Mouse (Mus musculus) forebrain, embryonic 11.5 days (tissue): ENCODE results near the gene Chka. TPM values are rescaled to one million over a fixed set of nuclear protein-coding genes. Genes with fewer than 3 reads are reported as not detected.

Source experiments
- ATAC-seq: fragments of 200-750 bp; cut with Nextera tagmentation; replicated peaks from 2 replicates; pipeline ENCODE4 v1.8.0; 2017; ENCODE audit warnings: moderate TSS enrichment; ENCODE audit not compliant: low FRiP score
- DNase-seq: peaks from one replicate; pipeline ENCODE4 v3.0.0-alpha.2; 2017; ENCODE audit warnings: low spot score
- H3K27ac ChIP-seq: fragments of 300-500 bp; sonication (generic); 2 replicates; pipeline ENCODE4 v1.5.1; 2014; ENCODE audit warnings: low read depth, low read length
- H3K27me3 ChIP-seq: fragments of 300-500 bp; sonication (generic); 2 replicates; pipeline ENCODE4 v1.6.1; 2014; ENCODE audit warnings: mild to moderate bottlenecking, low read length, mixed read lengths; ENCODE audit not compliant: control insufficient read depth, insufficient read depth
- H3K36me3 ChIP-seq: fragments of 300-500 bp; sonication (generic); 2 replicates; pipeline ENCODE4 v1.6.1; 2014; ENCODE audit warnings: mild to moderate bottlenecking, low read length, moderate library complexity, mixed read lengths; ENCODE audit not compliant: control insufficient read depth, insufficient read depth
- H3K4me1 ChIP-seq: fragments of 300-500 bp; sonication (generic); replicated peaks from 2 replicates; pipeline ENCODE4 v1.6.1; 2014; ENCODE audit warnings: low read length, mixed read lengths; ENCODE audit not compliant: control insufficient read depth, insufficient read depth
- H3K4me2 ChIP-seq: fragments of 300-500 bp; sonication (generic); 2 replicates; pipeline ENCODE4 v1.6.1; 2014; ENCODE audit warnings: low read depth, mild to moderate bottlenecking, low read length, moderate library complexity, mixed read lengths; ENCODE audit not compliant: severe bottlenecking
- H3K4me3 ChIP-seq: fragments of 300-500 bp; sonication (generic); 2 replicates; pipeline ENCODE4 v1.5.1; 2014; ENCODE audit warnings: low read depth, low read length
- H3K9ac ChIP-seq: fragments of 300-500 bp; sonication (generic); 2 replicates; pipeline ENCODE4 v1.6.1; 2014; ENCODE audit warnings: low read length
- H3K9me3 ChIP-seq: fragments of 300-500 bp; sonication (generic); 2 replicates; pipeline ENCODE4 v1.6.1; 2016; ENCODE audit warnings: low read length, mixed read lengths; ENCODE audit not compliant: control insufficient read depth
- WGBS: fragments of 180-500 bp; shearing (Covaris S2); extraction: QIAGEN DNeasy Blood & Tissue Kit; methylation state at CpG from one replicate; pipeline ENCODE4 v1.1.7; 2014; 5-methylcytosine and 5-hydroxymethylcytosine counted together
- polyA plus RNA-seq: library from polyadenylated mRNA; unstranded; fragments of >200 nt; fragmentation: Nextera tagmentation; extraction: Ambion mirVana; gene quantifications from 2 replicates; pipeline ENCODE4 v1.2.1, GENCODE M21; 2014

The Chka gene
- polyA plus RNA-seq, 1 experiment from 2014 or later = 70.0 TPM

GRCm38 (mm10) chr19:3857220-3857619, 5.6 kb downstream of the Chka start:
- Histone ChIP-seq H3K4me3 (no peak overlapping the region), H3K9me3 (no peaks in the 10 kb centered on the region; the same call in 1 of the 2 replicates), H3K27me3 (no peaks in the 10 kb centered on the region), H3K36me3 (no peaks in the 10 kb centered on the region; the same call in 1 of the 2 replicates), H3K27ac (no peak overlapping the region), H3K4me2 (no peak overlapping the region), H3K9ac (no peak overlapping the region), H3K4me1 (0 out of 2 replicates have a peak, but pooled peaks cover 5% of the 10 kb centered on the region)
- ATAC-seq (no peak), DNase-seq (no peak)
- WGBS = 80% methylated on average over 3 of the region's 3 CpGs

GRCm38 (mm10) chr19:3862713-3863112, 11.1 kb downstream of the Chka start:
- Histone ChIP-seq H3K4me1 (no peaks in the 10 kb centered on the region), H3K27ac (no peak overlapping the region), H3K36me3 (no peaks in the 10 kb centered on the region; the same call in 1 of the 2 replicates), H3K27me3 (no peaks in the 10 kb centered on the region), H3K4me2 (no peak overlapping the region), H3K9me3 (no peaks in the 10 kb centered on the region; the same call in 1 of the 2 replicates), H3K9ac (no peak overlapping the region), H3K4me3 (no peak overlapping the region)
- ATAC-seq = no peak
- no peak for DNase-seq
- WGBS = 86% methylated on average over 2 of the region's 2 CpGs

- no peaks in the 10 kb centered on the region; the same call in 1 of the 2 replicates for H3K9me3 ChIP-seq
- H3K27ac ChIP-seq = no peak overlapping the region
- H3K4me3 ChIP-seq = no peak overlapping the region
- H3K4me2 ChIP-seq = no peak overlapping the region
- H3K27me3 ChIP-seq = no peaks in the 10 kb centered on the region
- H3K9ac ChIP-seq = no peak overlapping the region
- H3K36me3 ChIP-seq = no peaks in the 10 kb centered on the region; the same call in 1 of the 2 replicates
- WGBS = 88% methylated on average over 2 of the region's 2 CpGs
- no peaks in the 10 kb centered on the region for H3K4me1 ChIP-seq
- ATAC-seq = no peak
- DNase-seq = no peak
Observed at GRCm38 (mm10) chr19:3864960-3865359, 13.4 kb downstream of the Chka start.

- Histone ChIP-seq H3K9ac (no peak overlapping the region), H3K4me2 (no peak overlapping the region), H3K27ac (no peak overlapping the region), H3K9me3 (no peaks in the 10 kb centered on the region), H3K4me3 (no peak overlapping the region), H3K27me3 (no peaks in the 10 kb centered on the region), H3K4me1 (no peaks in the 10 kb centered on the region), H3K36me3 (no peaks in the 10 kb centered on the region; the same call in 1 of the 2 replicates)
- 98% methylated on average over 1 of the region's 1 CpGs for WGBS
- DNase-seq (no peak), ATAC-seq (no peak)
Observed at GRCm38 (mm10) chr19:3868290-3868689, 16.7 kb downstream of the Chka start.

- no peak for ATAC-seq
- no peaks in the 10 kb centered on the region for H3K9me3 ChIP-seq
- no peak overlapping the region for H3K27ac ChIP-seq
- H3K4me1 ChIP-seq = no peaks in the 10 kb centered on the region
- H3K4me2 ChIP-seq = no peak overlapping the region
- no peaks in the 10 kb centered on the region for H3K36me3 ChIP-seq
- no peak overlapping the region for H3K9ac ChIP-seq
- no peaks in the 10 kb centered on the region for H3K27me3 ChIP-seq
- no peak overlapping the region for H3K4me3 ChIP-seq
- DNase-seq = no peak
Observed at GRCm38 (mm10) chr19:3871468-3871867, 19.9 kb downstream of the Chka start.

GRCm38 (mm10) chr19:3872373-3872772, 20.8 kb downstream of the Chka start:
- no peaks in the 10 kb centered on the region for H3K4me1 ChIP-seq
- H3K27ac ChIP-seq = no peak overlapping the region
- no peaks in the 10 kb centered on the region for H3K27me3 ChIP-seq
- H3K4me2 ChIP-seq = no peak overlapping the region
- no peaks in the 10 kb centered on the region for H3K36me3 ChIP-seq
- H3K9me3 ChIP-seq = no peaks in the 10 kb centered on the region
- H3K9ac ChIP-seq = no peak overlapping the region
- no peak overlapping the region for H3K4me3 ChIP-seq
- no peak for DNase-seq
- ATAC-seq = no peak
- 82% methylated on average over 4 of the region's 4 CpGs for WGBS

- Histone ChIP-seq H3K4me1 (no peaks in the 10 kb centered on the region), H3K27ac (no peak overlapping the region), H3K4me3 (no peak overlapping the region), H3K36me3 (no peaks in the 10 kb centered on the region), H3K27me3 (no peaks in the 10 kb centered on the region), H3K4me2 (no peak overlapping the region), H3K9ac (no peak overlapping the region), H3K9me3 (no peaks in the 10 kb centered on the region)
- ATAC-seq (no peak), DNase-seq (no peak)
- WGBS = 89% methylated on average over 7 of the region's 7 CpGs
Observed at GRCm38 (mm10) chr19:3875045-3875444, 23.5 kb downstream of the Chka start.

- no peaks in the 10 kb centered on the region for H3K27me3 ChIP-seq
- WGBS = 93% methylated on average over 6 of the region's 6 CpGs
- H3K4me3 ChIP-seq = no peak overlapping the region
- no peak overlapping the region for H3K9ac ChIP-seq
- no peak overlapping the region for H3K4me2 ChIP-seq
- DNase-seq = no peak
- ATAC-seq = no peak
- H3K9me3 ChIP-seq = no peaks in the 10 kb centered on the region
- H3K36me3 ChIP-seq = no peaks in the 10 kb centered on the region
- no peak overlapping the region for H3K27ac ChIP-seq
- no peaks in the 10 kb centered on the region for H3K4me1 ChIP-seq
Observed at GRCm38 (mm10) chr19:3880054-3880848, 28.7 kb downstream of the Chka start.

GRCm38 (mm10) chr19:3882214-3882613, 30.6 kb downstream of the Chka start:
- H3K27ac ChIP-seq = no peak overlapping the region
- no peak for ATAC-seq
- no peak overlapping the region for H3K4me2 ChIP-seq
- H3K4me1 ChIP-seq = no peaks in the 10 kb centered on the region
- no peak for DNase-seq
- no peaks in the 10 kb centered on the region for H3K9me3 ChIP-seq
- 78% methylated on average over 4 of the region's 4 CpGs for WGBS
- H3K9ac ChIP-seq = no peak overlapping the region
- no peaks in the 10 kb centered on the region for H3K36me3 ChIP-seq
- H3K27me3 ChIP-seq = no peaks in the 10 kb centered on the region
- H3K4me3 ChIP-seq = no peak overlapping the region
